Mouse (Mus musculus): ENCODE data around the gene Tff1. TPM values are rescaled to one million over a fixed set of nuclear protein-coding genes. Genes with fewer than 3 reads are reported as not detected.

The Tff1 gene
- polyA plus RNA-seq, 1 experiment from 2014 or later: not detected

GRCm38 (mm10) chr17:31187370-31187769, 22.3 kb upstream of the Tff1 start:
- no peak for ATAC-seq (ENCODE audit: low FRiP score)

GRCm38 (mm10) chr17:31184269-31184990, 19.4 kb upstream of the Tff1 start:
- no peaks in the 10 kb centered on the region for H3K9me3 ChIP-seq (replicated peaks)
- ATAC-seq (ENCODE audit: low FRiP score): no peak
- no peaks in the 10 kb centered on the region for H3K36me3 ChIP-seq
- WGBS: 86% methylated on average over 12 of the region's 12 CpGs
- no peaks in the 10 kb centered on the region for H3K4me1 ChIP-seq
- no peak overlapping the region for H3K9ac ChIP-seq (replicated peaks)
- H3K27ac ChIP-seq (replicated peaks): no peak overlapping the region
- H3K4me2 ChIP-seq: no peak overlapping the region
- H3K4me3 ChIP-seq (replicated peaks): no peak overlapping the region
- no peaks in the 10 kb centered on the region for H3K27me3 ChIP-seq (replicated peaks)

More at GRCm38 (mm10) chr17:31187370-31187769, 22.3 kb upstream of the Tff1 start:
- Histone ChIP-seq H3K4me1 (no peaks in the 10 kb centered on the region), H3K27ac (replicated peaks) (no peak overlapping the region), H3K9ac (replicated peaks) (no peak overlapping the region), H3K4me2 (no peak overlapping the region), H3K27me3 (replicated peaks) (no peaks in the 10 kb centered on the region), H3K4me3 (replicated peaks) (no peak overlapping the region), H3K9me3 (replicated peaks) (no peaks in the 10 kb centered on the region), H3K36me3 (no peaks in the 10 kb centered on the region)
- 30% methylated on average over 4 of the region's 4 CpGs for WGBS

GRCm38 (mm10) chr17:31183180-31183974, 18.3 kb upstream of the Tff1 start:
- Histone ChIP-seq H3K4me3 (replicated peaks) (no peak overlapping the region), H3K36me3 (no peaks in the 10 kb centered on the region), H3K9ac (replicated peaks) (no peak overlapping the region), H3K27ac (replicated peaks) (no peak overlapping the region), H3K4me1 (no peaks in the 10 kb centered on the region), H3K4me2 (no peak overlapping the region), H3K9me3 (replicated peaks) (no peaks in the 10 kb centered on the region), H3K27me3 (replicated peaks) (no peaks in the 10 kb centered on the region)
- WGBS: 66% methylated on average over 12 of the region's 12 CpGs
- no peak for ATAC-seq (ENCODE audit: low FRiP score)

DNA sequence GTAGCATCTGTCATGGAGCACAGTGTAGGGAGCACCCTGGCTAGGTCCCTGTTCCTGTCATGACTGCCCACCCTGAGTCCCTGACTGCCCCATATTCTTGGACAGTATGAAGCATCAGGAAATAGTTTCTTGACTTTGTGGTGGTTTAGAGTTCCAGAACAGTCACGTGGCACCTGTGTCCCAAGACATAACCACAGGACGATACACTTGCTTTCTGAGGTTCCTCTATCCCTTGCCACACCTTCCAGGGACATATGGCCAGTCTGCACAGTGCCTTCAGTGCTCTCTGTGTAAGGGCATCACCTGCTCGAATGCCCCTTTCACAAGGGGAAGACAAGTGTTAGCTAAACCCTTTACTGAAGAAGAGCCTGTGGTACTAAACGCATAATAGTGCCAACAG, 16.4 kb upstream of the Tff1 start:
- ATAC-seq (ENCODE audit: low FRiP score): no peak
- no peaks in the 10 kb centered on the region for H3K9me3 ChIP-seq (replicated peaks)
- H3K9ac ChIP-seq (replicated peaks): no peak overlapping the region
- no peaks in the 10 kb centered on the region for H3K36me3 ChIP-seq
- no peak overlapping the region for H3K4me2 ChIP-seq
- H3K4me3 ChIP-seq (replicated peaks): no peak overlapping the region
- H3K27ac ChIP-seq (replicated peaks): no peak overlapping the region
- WGBS: 87% methylated on average over 4 of the region's 4 CpGs
- H3K27me3 ChIP-seq (replicated peaks): no peaks in the 10 kb centered on the region
- no peaks in the 10 kb centered on the region for H3K4me1 ChIP-seq

DNA sequence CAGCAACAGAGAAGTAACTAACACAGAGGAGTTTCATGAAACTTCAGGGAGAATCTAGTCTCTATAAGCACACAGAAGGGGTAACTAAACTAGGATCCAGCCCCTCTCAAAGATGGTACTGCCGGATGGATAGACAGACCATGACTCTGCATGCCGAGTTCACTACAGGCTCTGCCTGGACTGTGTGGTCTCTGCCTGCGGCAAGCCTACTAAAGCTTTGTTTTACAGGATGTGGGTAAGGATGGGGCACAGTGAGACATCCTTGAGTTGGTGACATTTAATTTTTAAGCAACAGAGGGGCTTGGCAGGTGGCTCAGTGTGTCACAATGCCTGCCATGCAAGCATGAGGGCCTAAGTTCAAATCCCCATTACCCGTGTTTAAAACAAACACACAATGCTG, 11.2 kb upstream of the Tff1 start:
- H3K9ac ChIP-seq (replicated peaks): no peak overlapping the region
- H3K4me1 ChIP-seq: no peaks in the 10 kb centered on the region
- no peak overlapping the region for H3K4me3 ChIP-seq (replicated peaks)
- no peaks in the 10 kb centered on the region for H3K36me3 ChIP-seq
- no peak overlapping the region for H3K27ac ChIP-seq (replicated peaks)
- ATAC-seq (ENCODE audit: low FRiP score): no peak
- WGBS: 89% methylated on average over 4 of the region's 4 CpGs
- no peaks in the 10 kb centered on the region for H3K9me3 ChIP-seq (replicated peaks)
- no peaks in the 10 kb centered on the region for H3K27me3 ChIP-seq (replicated peaks)
- no peak overlapping the region for H3K4me2 ChIP-seq

- H3K4me2 ChIP-seq: no peak overlapping the region
- H3K9me3 ChIP-seq (replicated peaks): no peaks in the 10 kb centered on the region
- H3K36me3 ChIP-seq: no peaks in the 10 kb centered on the region
- no peak overlapping the region for H3K4me3 ChIP-seq (replicated peaks)
- no peaks in the 10 kb centered on the region for H3K4me1 ChIP-seq
- WGBS: 94% methylated on average over 5 of the region's 5 CpGs
- H3K27ac ChIP-seq (replicated peaks): no peak overlapping the region
- no peaks in the 10 kb centered on the region for H3K27me3 ChIP-seq (replicated peaks)
- ATAC-seq (ENCODE audit: low FRiP score): no peak
- no peak overlapping the region for H3K9ac ChIP-seq (replicated peaks)
Measured at GRCm38 (mm10) chr17:31169796-31170195, 4.7 kb upstream of the Tff1 start.

GRCm38 (mm10) chr17:31163821-31164220, 1.3 kb downstream of the Tff1 start:
- Histone ChIP-seq H3K4me3 (replicated peaks) (no peak overlapping the region), H3K4me1 (no peaks in the 10 kb centered on the region), H3K4me2 (no peak overlapping the region), H3K9ac (replicated peaks) (no peak overlapping the region), H3K36me3 (no peaks in the 10 kb centered on the region), H3K9me3 (replicated peaks) (no peaks in the 10 kb centered on the region), H3K27ac (replicated peaks) (no peak overlapping the region), H3K27me3 (replicated peaks) (no peaks in the 10 kb centered on the region)
- 80% methylated on average over 2 of the region's 2 CpGs for WGBS
- no peak for ATAC-seq (ENCODE audit: low FRiP score)

- 84% methylated on average over 12 of the region's 12 CpGs for WGBS
- H3K4me2 ChIP-seq: no peak overlapping the region
- no peak for ATAC-seq (ENCODE audit: low FRiP score)
- no peaks in the 10 kb centered on the region for H3K27me3 ChIP-seq (replicated peaks)
- no peak overlapping the region for H3K9ac ChIP-seq (replicated peaks)
- no peaks in the 10 kb centered on the region for H3K36me3 ChIP-seq
- H3K27ac ChIP-seq (replicated peaks): no peak overlapping the region
- no peaks in the 10 kb centered on the region for H3K4me1 ChIP-seq
- no peaks in the 10 kb centered on the region for H3K9me3 ChIP-seq (replicated peaks)
- no peak overlapping the region for H3K4me3 ChIP-seq (replicated peaks)
Measured at GRCm38 (mm10) chr17:31162607-31163006, 2.5 kb downstream of the Tff1 start.

DNA sequence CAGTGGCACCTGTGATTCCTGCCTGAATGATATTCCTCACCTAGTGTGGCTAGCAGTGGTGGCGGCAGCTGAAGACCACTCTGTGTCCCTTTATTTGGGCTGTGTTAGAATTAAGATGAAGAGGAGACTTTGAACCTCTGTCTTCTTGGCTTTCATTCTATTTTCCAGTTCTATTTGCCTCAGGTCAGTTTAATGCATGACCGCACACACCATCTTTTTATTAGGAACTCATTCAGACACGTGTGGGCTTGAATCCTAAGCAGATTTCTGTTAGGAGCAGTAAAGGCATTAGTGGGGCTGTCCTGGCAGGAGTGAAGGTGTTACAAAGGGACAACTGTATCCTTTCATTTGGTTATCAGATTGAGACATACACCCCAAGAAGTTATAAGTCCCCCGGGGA, 4.8 kb downstream of the Tff1 start:
- Histone ChIP-seq H3K27me3 (replicated peaks) (no peaks in the 10 kb centered on the region), H3K27ac (replicated peaks) (no peak overlapping the region), H3K4me3 (replicated peaks) (no peak overlapping the region), H3K9ac (replicated peaks) (no peak overlapping the region), H3K4me1 (no peaks in the 10 kb centered on the region), H3K9me3 (replicated peaks) (no peaks in the 10 kb centered on the region), H3K4me2 (no peak overlapping the region), H3K36me3 (no peaks in the 10 kb centered on the region)
- ATAC-seq (ENCODE audit: low FRiP score): no peak
- 76% methylated on average over 4 of the region's 4 CpGs for WGBS

DNA sequence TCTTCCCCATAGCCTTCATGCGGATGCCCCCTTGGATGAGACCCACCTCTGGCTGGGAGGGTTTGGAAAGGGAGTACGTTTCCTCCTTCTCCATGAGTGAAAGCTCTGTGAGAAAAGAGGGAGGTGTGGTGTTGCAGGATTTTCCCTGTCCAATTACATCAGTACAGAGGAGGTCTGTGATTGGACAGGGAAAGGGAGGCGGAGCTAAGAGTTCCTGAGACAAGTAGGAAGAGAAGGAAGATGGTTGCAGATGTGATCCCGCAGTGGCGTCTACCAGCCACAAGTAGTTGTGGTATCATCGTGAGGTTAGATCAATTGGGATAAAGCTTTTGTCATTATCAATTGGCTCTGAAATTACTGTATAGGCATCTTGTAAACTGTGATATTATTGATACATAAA, 7.2 kb downstream of the Tff1 start:
- ATAC-seq (ENCODE audit: low FRiP score): no peak
- WGBS: 84% methylated on average over 6 of the region's 6 CpGs
- no peaks in the 10 kb centered on the region for H3K27me3 ChIP-seq (replicated peaks)

GRCm38 (mm10) chr17:31153785-31154184, 11.3 kb downstream of the Tff1 start:
- Histone ChIP-seq H3K36me3 (no peaks in the 10 kb centered on the region), H3K4me1 (no peaks in the 10 kb centered on the region), H3K27me3 (replicated peaks) (no peaks in the 10 kb centered on the region), H3K4me2 (no peak overlapping the region), H3K9ac (replicated peaks) (no peak overlapping the region), H3K9me3 (replicated peaks) (no peaks in the 10 kb centered on the region), H3K27ac (replicated peaks) (no peak overlapping the region), H3K4me3 (replicated peaks) (no peak overlapping the region)
- 87% methylated on average over 8 of the region's 8 CpGs for WGBS
- no peak for ATAC-seq (ENCODE audit: low FRiP score)

More for the DNA sequence above, 7.2 kb downstream of the Tff1 start:
- Histone ChIP-seq H3K4me2 (no peak overlapping the region), H3K9ac (replicated peaks) (no peak overlapping the region), H3K4me1 (no peaks in the 10 kb centered on the region), H3K4me3 (replicated peaks) (no peak overlapping the region), H3K36me3 (no peaks in the 10 kb centered on the region), H3K9me3 (replicated peaks) (no peaks in the 10 kb centered on the region), H3K27ac (replicated peaks) (no peak overlapping the region)

DNA sequence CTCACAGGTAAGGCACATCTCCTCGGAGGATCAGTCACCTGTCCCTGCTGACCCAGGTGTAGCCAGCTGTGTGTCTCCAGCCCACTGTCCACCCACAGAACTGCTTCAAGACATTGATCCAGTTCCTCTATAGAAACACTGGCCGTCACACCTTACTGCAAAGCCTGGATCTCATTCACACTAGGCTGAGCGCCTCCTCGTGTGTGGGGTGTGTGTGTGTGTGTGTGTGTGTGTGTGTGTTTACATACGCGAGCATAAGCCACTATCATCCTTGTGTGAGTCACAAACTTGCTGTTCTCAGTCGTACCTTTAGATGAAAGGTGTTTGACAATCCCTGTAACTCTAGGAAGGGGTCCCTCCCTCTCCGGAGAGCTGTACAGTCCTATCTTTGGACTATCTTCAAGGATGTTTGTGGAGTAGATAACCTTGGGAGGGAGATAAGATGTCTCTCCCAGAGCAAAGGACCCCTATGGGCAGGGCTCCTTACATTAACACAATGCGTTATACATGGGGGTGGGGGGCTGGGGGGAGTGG, 12.0 kb downstream of the Tff1 start:
- Histone ChIP-seq H3K9me3 (replicated peaks) (no peaks in the 10 kb centered on the region), H3K4me3 (replicated peaks) (no peak overlapping the region), H3K27ac (replicated peaks) (no peak overlapping the region), H3K9ac (replicated peaks) (no peak overlapping the region), H3K4me1 (no peaks in the 10 kb centered on the region), H3K36me3 (no peaks in the 10 kb centered on the region), H3K27me3 (replicated peaks) (no peaks in the 10 kb centered on the region), H3K4me2 (no peak overlapping the region)
- no peak for ATAC-seq (ENCODE audit: low FRiP score)
- WGBS: 85% methylated on average over 9 of the region's 9 CpGs
